Mouse (Mus musculus) heart, adult 2 months (tissue): ENCODE results near the gene Cd36. TPM values are rescaled to one million over a fixed set of nuclear protein-coding genes. Genes with fewer than 3 reads are reported as not detected.
"Not testable (repeated sequence)": the region's sequence is repeated elsewhere in the genome, so short reads cannot be mapped to it uniquely, and the experiment has no call there.

Source experiments
- DNase-seq, 2 experiments: peaks; one replicate each; pipeline ENCODE4 v3.0.0; 2021
- H3K27ac ChIP-seq: fragments of 200-600 bp; 2 replicates; pipeline ENCODE4 v1.8.1; 2022
- H3K27me3 ChIP-seq: fragments of 200-500 bp; 2 replicates; pipeline ENCODE4 v1.6.1; 2012; ENCODE audit warnings: mild to moderate bottlenecking, low read length, inconsistent platforms, mixed read lengths; ENCODE audit not compliant: control insufficient read depth, insufficient read depth
- H3K36me3 ChIP-seq: fragments of 200-500 bp; 2 replicates; pipeline ENCODE4 v1.6.1; 2012; ENCODE audit warnings: low read length, inconsistent platforms; ENCODE audit not compliant: control insufficient read depth, insufficient read depth
- H3K4me1 ChIP-seq: fragments of 200-500 bp; 2 replicates; pipeline ENCODE4 v1.6.1; 2011; ENCODE audit warnings: low read length; ENCODE audit not compliant: control insufficient read depth, insufficient read depth
- H3K4me3 ChIP-seq: fragments of 200-600 bp; 2 replicates; pipeline ENCODE4 v1.8.1; 2022
- H3K79me2 ChIP-seq: fragments of 200-500 bp; replicated peaks from 2 replicates; pipeline ENCODE4 v1.6.1; 2012; ENCODE audit warnings: mild to moderate bottlenecking, inconsistent platforms, low read length, moderate library complexity, mixed read lengths; ENCODE audit not compliant: control insufficient read depth, insufficient read depth
- H3K9ac ChIP-seq: fragments of 200-500 bp; 2 replicates; pipeline ENCODE4 v1.6.1; 2012; ENCODE audit warnings: low read depth, mild to moderate bottlenecking, control low read depth, inconsistent platforms, low read length, mixed read lengths
- CTCF ChIP-seq: fragments of 200-600 bp; IDR thresholded peaks from 2 replicates; pipeline ENCODE4 v1.8.1; 2022; ENCODE audit warnings: antibody characterized with exemption, mild to moderate bottlenecking, moderate library complexity
- EP300 ChIP-seq: fragments of 200-500 bp; IDR thresholded peaks from 2 replicates; pipeline ENCODE4 v1.6.1; 2011; ENCODE audit warnings: low read depth, low read length, control low read depth; ENCODE audit not compliant: insufficient read depth
- POLR2A ChIP-seq: fragments of 200-500 bp; IDR thresholded peaks from 2 replicates; pipeline ENCODE4 v1.6.1; 2011; ENCODE audit warnings: mild to moderate bottlenecking, low read depth, low read length, control low read depth; ENCODE audit not compliant: insufficient read depth
- WGBS: fragments of 180-500 bp; shearing (Covaris S2); methylation state at CpG from one replicate; pipeline ENCODE4 v1.1.7; 2018; 5-methylcytosine and 5-hydroxymethylcytosine counted together
- intact Hi-C: fragments of 180-260 bp; cut with DNase I; formaldehyde crosslinking; loops from one replicate; pipeline ENCODE4 v1.15.1; 2025
- polyA plus RNA-seq: library from polyadenylated mRNA; depleted of rRNA; stranded (reverse); fragments of >200 nt; gene quantifications from 2 replicates; pipeline ENCODE4 v1.2.3, GENCODE M21; 2012
- total RNA-seq, 2 experiments: library from RNA; stranded (reverse); gene quantifications; 2 replicates each; pipeline ENCODE4 v1.2.3; 2021

Gene Cd36
- total and polyA plus RNA-seq, 3 experiments: 341 to 1,999 (median 1,665) TPM

- H3K9ac ChIP-seq: peak overlapping the region; percentile 46; the same call in 1 of the 2 replicates
- TF ChIP-seq EP300 (0 out of 2 replicates have a peak, but pooled peaks have one; percentile 25), POLR2A (no peak)
- intact Hi-C loops: loop anchor here (1.0 kb wide), 2 partner anchors 15 to 67 kb away; no protein-coding TSS in a partner anchor
- H3K79me2 ChIP-seq: no peaks in the 10 kb centered on the region
- peaks cover 20% of the 10 kb centered on the region for H3K4me1 ChIP-seq
- H3K36me3 ChIP-seq: peaks cover 10% of the 10 kb centered on the region
- H3K4me3 ChIP-seq: no peak overlapping the region
- H3K27me3 ChIP-seq: no peaks in the 10 kb centered on the region
- 58% methylated on average over 3 of the region's 3 CpGs for WGBS
- peak overlapping the region; percentile 93 for H3K27ac ChIP-seq
- peak in 1 of 2 experiments; percentile 40 for DNase-seq
These were observed 35.0 kb upstream of the Cd36 start for GRCm38 (mm10) chr5:17923648-17924047.

DNA sequence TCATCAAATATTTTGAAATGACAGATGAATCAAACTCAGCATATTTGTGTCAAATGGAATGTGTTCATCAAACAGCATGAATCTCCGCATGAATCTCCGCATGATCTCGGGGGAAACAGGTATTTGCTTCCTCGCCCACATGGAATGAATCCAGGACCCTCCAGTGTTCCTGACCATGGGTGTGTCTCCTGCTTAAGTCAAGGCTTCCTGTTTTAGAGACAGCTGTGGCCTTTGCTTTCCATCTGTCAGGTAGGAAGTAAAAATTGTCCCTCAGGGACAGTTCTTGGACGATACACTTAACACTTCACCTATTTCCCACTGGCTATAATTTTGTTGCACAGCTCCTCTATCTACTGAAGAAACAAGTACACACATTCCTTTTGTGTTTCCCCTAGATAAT, 30.4 kb upstream of the Cd36 start:
- no peak overlapping the region for H3K9ac ChIP-seq
- WGBS: 38% methylated on average over 5 of the region's 5 CpGs
- intact Hi-C loops: no loop called here
- H3K36me3 ChIP-seq: peaks cover 3% of the 10 kb centered on the region; the same call in 1 of the 2 replicates
- peak; percentile 27 for TF ChIP-seq CTCF
- peak; percentile 44; the same call in 1 of the 2 replicates for TF ChIP-seq POLR2A
- TF ChIP-seq EP300: peak; percentile 97
- DNase-seq: peak in 1 of 2 experiments; percentile 63
- no peak overlapping the region for H3K4me3 ChIP-seq
- H3K4me1 ChIP-seq: peaks cover 9% of the 10 kb centered on the region
- H3K27ac ChIP-seq: peak overlapping the region; percentile 47
- H3K27me3 ChIP-seq: no peaks in the 10 kb centered on the region
- H3K79me2 ChIP-seq: no peaks in the 10 kb centered on the region

- Histone ChIP-seq H3K27ac (peak overlapping the region; percentile 68), H3K79me2 (no peaks in the 10 kb centered on the region), H3K9ac (no peak overlapping the region), H3K36me3 (peaks cover 5% of the 10 kb centered on the region; the same call in 1 of the 2 replicates), H3K27me3 (no peaks in the 10 kb centered on the region), H3K4me1 (peaks cover 2% of the 10 kb centered on the region), H3K4me3 (no peak overlapping the region)
- intact Hi-C loops: no loop called here
- no peak for DNase-seq
- WGBS: 15% methylated on average over 7 of the region's 7 CpGs
- TF ChIP-seq POLR2A (no peak), EP300 (no peak), CTCF (no peak)
These were observed 16.2 kb upstream of the Cd36 start for GRCm38 (mm10) chr5:17904766-17905165.

DNA sequence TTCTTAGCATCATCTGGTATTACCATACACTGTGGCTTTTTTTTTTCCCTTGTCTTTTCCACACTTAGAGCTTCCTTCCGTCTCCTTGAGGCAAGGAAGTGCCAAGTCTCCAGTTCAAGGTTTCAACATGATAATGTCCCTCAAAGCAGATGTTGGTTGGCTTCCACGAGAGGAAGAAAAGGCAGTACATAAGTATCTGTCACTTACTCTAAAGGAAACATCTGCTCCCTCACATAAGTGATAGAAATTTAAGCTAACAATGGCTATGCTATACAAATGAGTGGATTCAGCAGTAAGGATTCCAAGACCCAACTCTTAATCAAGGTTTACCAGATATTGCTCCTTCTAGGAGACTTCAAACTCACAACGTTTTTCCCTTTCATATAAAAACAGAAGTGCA, 10.3 kb upstream of the Cd36 start:
- WGBS: 25% methylated on average over 3 of the region's 3 CpGs
- H3K4me1 ChIP-seq: peaks cover 2% of the 10 kb centered on the region
- DNase-seq: no peak
- H3K4me3 ChIP-seq: no peak overlapping the region
- peak overlapping the region; percentile 75 for H3K27ac ChIP-seq
- H3K9ac ChIP-seq: no peak overlapping the region
- TF ChIP-seq POLR2A (no peak), CTCF (no peak), EP300 (no peak)
- H3K79me2 ChIP-seq: no peaks in the 10 kb centered on the region
- intact Hi-C loops: no loop called here
- peaks cover 2% of the 10 kb centered on the region; the same call in 1 of the 2 replicates for H3K36me3 ChIP-seq
- H3K27me3 ChIP-seq: no peaks in the 10 kb centered on the region

DNA sequence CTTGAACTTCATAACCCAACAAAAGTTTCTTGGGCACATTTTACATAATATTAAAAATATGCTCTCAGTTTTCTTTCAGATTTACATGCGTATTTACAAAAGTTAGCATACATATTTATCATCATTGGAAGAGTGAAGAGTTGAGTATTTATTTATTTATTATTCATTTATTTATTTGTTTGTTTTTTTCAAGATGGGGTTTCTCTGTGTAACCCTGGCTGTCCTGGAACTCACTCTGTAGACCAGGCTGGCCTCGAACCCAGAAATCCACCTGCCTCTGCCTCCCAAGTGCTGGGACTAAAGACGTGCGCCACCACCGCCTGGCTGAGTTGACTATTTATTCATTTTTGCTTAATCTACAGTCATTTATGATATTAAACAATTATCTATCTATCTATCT, 9.0 kb upstream of the Cd36 start:
- H3K4me3 ChIP-seq, H3K9ac ChIP-seq, intact Hi-C loops, DNase-seq, H3K27me3 ChIP-seq, H3K36me3 ChIP-seq, H3K4me1 ChIP-seq, H3K79me2 ChIP-seq: not testable (repeated sequence)
- WGBS: 98% methylated on average over 5 of the region's 5 CpGs
- peak overlapping the region; percentile 75 for H3K27ac ChIP-seq

DNA sequence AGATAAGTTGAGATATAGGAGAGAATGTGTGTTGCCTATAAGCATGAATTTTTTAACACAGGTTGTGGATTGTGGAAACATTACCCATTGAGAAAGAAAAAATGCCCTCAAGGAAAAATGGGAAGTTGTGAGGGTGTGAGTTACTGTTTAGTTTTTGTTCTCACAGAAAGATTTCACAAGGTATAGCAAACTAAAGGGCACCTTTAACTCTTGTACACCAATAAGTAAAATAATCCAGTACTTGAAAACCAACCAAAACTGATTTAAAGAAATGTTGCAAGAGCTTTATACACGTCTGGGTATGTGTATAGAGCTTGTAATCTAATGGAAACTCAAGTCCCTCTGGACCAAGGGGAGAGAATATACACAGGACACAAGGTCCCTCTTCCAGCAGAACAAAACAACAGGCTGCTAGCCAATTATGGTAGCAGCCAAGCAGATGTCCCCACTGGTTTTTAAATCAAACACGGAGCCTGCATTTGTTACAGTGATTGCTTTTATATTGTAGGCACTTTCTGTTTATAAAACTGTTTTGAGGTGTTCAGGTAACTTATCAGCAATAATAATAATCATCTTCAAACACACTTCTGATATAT, 5.1 kb upstream of the Cd36 start:
- peak in 1 of 2 experiments; percentile 49 for DNase-seq
- H3K4me3 ChIP-seq: peak overlapping the region; percentile 15; the same call in 1 of the 2 replicates
- TF ChIP-seq EP300: peak; percentile 74; the same call in 1 of the 2 replicates
- TF ChIP-seq CTCF: no peak
- peak; percentile 41; the same call in 1 of the 2 replicates for TF ChIP-seq POLR2A
- H3K79me2 ChIP-seq: no peaks in the 10 kb centered on the region
- WGBS: 7% methylated on average over 2 of the region's 2 CpGs
- H3K4me1 ChIP-seq: peaks cover 4% of the 10 kb centered on the region
- peak overlapping the region; percentile 79 for H3K27ac ChIP-seq
- no peaks in the 10 kb centered on the region for H3K27me3 ChIP-seq
- intact Hi-C loops: loop anchor here (2.0 kb wide), 1 partner anchor 51 kb away; no protein-coding TSS in a partner anchor
- no peak overlapping the region for H3K9ac ChIP-seq
- peaks cover 18% of the 10 kb centered on the region for H3K36me3 ChIP-seq
